ENCODE assay signal across 9 mouse cellular contexts in genomic region chr16:14372817-14373301, GRCm38 (mm10). TPM values are rescaled to one million over a fixed set of nuclear protein-coding genes. Genes with fewer than 3 reads are reported as not detected.
DNase-seq lines count a peak whose midpoint lies in the region; ATAC-seq and TF ChIP-seq lines count a peak whose summit lies in the region.
"Had no signal": no experiment of that assay in that cellular context is flagged by ENCODE, and none has a peak within 500 bp of the region (broad histone marks: within the 10 kb centered on the region; RNA-seq: fewer than 3 reads in every experiment).

No protein-coding gene starts in this region.

- DNase-seq in lung, embryonic 14.5 days: peak; percentile 66
- no peak for DNase-seq in lung, postnatal 4 days
- peak; percentile 25 for DNase-seq in brain, adult 2 months (ENCODE audit: low read depth, low spot score)
- DNase-seq in ovary, adult 18-20 months (ENCODE audit: low spot score): no peak
- no peak for DNase-seq in yolk sac, embryonic 10.5 days (ENCODE audit: low spot score)
- DNase-seq in hindbrain, embryonic 10.5 days (ENCODE audit: low spot score): no peak

- H3K4me1 ChIP-seq in lung, embryonic 14.5 days (ENCODE audit: insufficient read depth): peaks cover 3% of the 10 kb centered on the region; the same call in 1 of the 2 replicates
- peaks cover 12% of the 10 kb centered on the region for H3K4me1 ChIP-seq in kidney, embryonic 14.5 days (ENCODE audit: control insufficient read depth, insufficient read depth, low read length)
- H3K4me1 ChIP-seq in hindbrain, embryonic 10.5 days (replicated peaks): no peaks in the 10 kb centered on the region
- H3K4me1 ChIP-seq: forebrain, embryonic 12.5 days had no signal

- ATAC-seq in lung, embryonic 14.5 days (ENCODE audit: insufficient read depth): peak; percentile 54
- ATAC-seq in kidney, embryonic 14.5 days (ENCODE audit: low FRiP score, low TSS enrichment): no peak

- H3K36me3 ChIP-seq in lung, embryonic 14.5 days (ENCODE audit: insufficient read depth): no peaks in the 10 kb centered on the region
- H3K36me3 ChIP-seq in kidney, embryonic 14.5 days (ENCODE audit: control insufficient read depth, insufficient read depth, low read length): no peaks in the 10 kb centered on the region
- no peaks in the 10 kb centered on the region for H3K36me3 ChIP-seq in macrophage (ENCODE audit: inconsistent target)
- H3K36me3 ChIP-seq in hindbrain, embryonic 10.5 days: no peaks in the 10 kb centered on the region
- H3K36me3 ChIP-seq: forebrain, embryonic 12.5 days had no signal

- H3K27me3 ChIP-seq in lung, embryonic 14.5 days (ENCODE audit: insufficient read depth, low read length): no peaks in the 10 kb centered on the region
- H3K27me3 ChIP-seq in kidney, embryonic 14.5 days (ENCODE audit: control insufficient read depth, insufficient read depth, low read length): no peaks in the 10 kb centered on the region
- H3K27me3 ChIP-seq in hindbrain, embryonic 10.5 days (ENCODE audit: insufficient read depth, poor library complexity, severe bottlenecking): no peaks in the 10 kb centered on the region
- H3K27me3 ChIP-seq: forebrain, embryonic 12.5 days had no signal

- H3K27ac ChIP-seq in lung, embryonic 14.5 days (ENCODE audit: low read depth): peak overlapping the region; percentile 81
- H3K27ac ChIP-seq in kidney, embryonic 14.5 days (ENCODE audit: low read depth, low read length): peak overlapping the region; percentile 12; the same call in 1 of the 2 replicates
- H3K27ac ChIP-seq in macrophage: peak overlapping the region; percentile 2
- no peak overlapping the region for H3K27ac ChIP-seq in hindbrain, embryonic 10.5 days
- H3K27ac ChIP-seq: forebrain, embryonic 12.5 days had no signal

- no peak for TF ChIP-seq CTCF in lung, embryonic 14.5 days (IDR thresholded peaks at IDR 0.05; ENCODE audit: low read depth)

- no peaks in the 10 kb centered on the region for H3K9me3 ChIP-seq in lung, embryonic 14.5 days (ENCODE audit: low read depth, low read length)
- no peaks in the 10 kb centered on the region for H3K9me3 ChIP-seq in kidney, embryonic 14.5 days (ENCODE audit: control insufficient read depth, low read length)
- no peaks in the 10 kb centered on the region for H3K9me3 ChIP-seq in hindbrain, embryonic 10.5 days
- H3K9me3 ChIP-seq: forebrain, embryonic 12.5 days had no signal

- peaks cover 100% of the 10 kb centered on the region for H3K79me2 ChIP-seq in macrophage (ENCODE audit: inconsistent target)

- WGBS in lung, embryonic 14.5 days: 29% methylated on average over 4 of the region's 4 CpGs
- 43% methylated on average over 4 of the region's 4 CpGs for WGBS in kidney, embryonic 14.5 days
- 30% methylated on average over 4 of the region's 4 CpGs for WGBS in macrophage (ENCODE audit: missing documents)
- WGBS in hindbrain, embryonic 10.5 days: 85% methylated on average over 4 of the region's 4 CpGs

- no peak overlapping the region for H3K9ac ChIP-seq in lung, embryonic 14.5 days
- no peak overlapping the region for H3K9ac ChIP-seq in kidney, embryonic 14.5 days (ENCODE audit: low read depth, low read length)
- H3K9ac ChIP-seq: forebrain, embryonic 12.5 days had no signal

- H3K4me2 ChIP-seq in lung, embryonic 14.5 days: 0 out of 2 replicates have a peak overlapping the region, but pooled peaks have one; percentile 7
- H3K4me2 ChIP-seq in kidney, embryonic 14.5 days (replicated peaks; ENCODE audit: low read depth, low read length): no peak overlapping the region
- H3K4me2 ChIP-seq: forebrain, embryonic 12.5 days had no signal

- H3K4me3 ChIP-seq in lung, embryonic 14.5 days (ENCODE audit: low read depth, low read length): no peak overlapping the region
- H3K4me3 ChIP-seq in kidney, embryonic 14.5 days (ENCODE audit: low read length): no peak overlapping the region
- H3K4me3 ChIP-seq in macrophage (ENCODE audit: inconsistent target): no peak overlapping the region
- H3K4me3 ChIP-seq in hindbrain, embryonic 10.5 days: no peak overlapping the region
- H3K4me3 ChIP-seq: forebrain, embryonic 12.5 days had no signal

RNA-seq across cellular contexts. Expression of gene Abcc1, which starts 11.5 kb away (rescaled TPM):
- 12.9 and 13.2 TPM in 2 replicates for polyA plus RNA-seq in lung, embryonic 14.5 days (2014; fragmentation: Nextera tagmentation; extraction: Ambion mirVana)
- 9.1 and 13.6 TPM in 2 replicates for polyA plus RNA-seq in kidney, embryonic 14.5 days (2014; fragmentation: Nextera tagmentation; extraction: Ambion mirVana)
- total RNA-seq in macrophage (2018; cell fraction: chromatin; rRNA removed): 100 to 1,000 TPM; 106 to 796 (median 207) TPM
- total RNA-seq in macrophage (2018; cell fraction: cytosol; rRNA removed): 10 to 100 TPM; 13.3 to 51.1 (median 29.1) TPM
- 100 to 1,000 TPM in 16 of 26 experiments, 10 to 100 TPM in 10; 47.2 to 324 (median 121) TPM for total RNA-seq in macrophage (2018; cell fraction: nucleus; rRNA removed)
- 19.8 to 46.6 TPM (median 31.3 TPM) in 3 replicates for polyA plus RNA-seq in macrophage (2018)
- polyA plus RNA-seq in hindbrain, embryonic 10.5 days (2016; fragmentation: Nextera tagmentation; extraction: Ambion mirVana): 8.3 and 9.9 TPM in 2 replicates

RNA-seq across cellular contexts. Expression of gene Fopnl, which starts 55.7 kb away (rescaled TPM):
- polyA plus RNA-seq in lung, embryonic 14.5 days (2014; fragmentation: Nextera tagmentation; extraction: Ambion mirVana): 160 and 166 TPM in 2 replicates
- 166 and 186 TPM in 2 replicates for polyA plus RNA-seq in kidney, embryonic 14.5 days (2014; fragmentation: Nextera tagmentation; extraction: Ambion mirVana)
- total RNA-seq in macrophage (2018; cell fraction: chromatin; rRNA removed): 10 to 100 TPM in 23 of 26 experiments, 1 to 10 TPM in 3; 4.6 to 43.7 (median 18.2) TPM
- total RNA-seq in macrophage (2018; cell fraction: cytosol; rRNA removed): 10 to 100 TPM; 22.7 to 37.3 (median 32.0) TPM
- 10 to 100 TPM in 23 of 26 experiments, 1 to 10 TPM in 3; 7.0 to 47.6 (median 23.3) TPM for total RNA-seq in macrophage (2018; cell fraction: nucleus; rRNA removed)
- polyA plus RNA-seq in macrophage (2018): 27.5 to 50.0 TPM (median 40.9 TPM) in 3 replicates
- 143 and 164 TPM in 2 replicates for polyA plus RNA-seq in hindbrain, embryonic 10.5 days (2016; fragmentation: Nextera tagmentation; extraction: Ambion mirVana)

Comparison
In these comparisons a context has a peak if more than half of its experiments do, and no peak if none do; other contexts are left out.
1. DNase-seq: peak in lung, embryonic 14.5 days (single experiment) and brain, adult 2 months (single experiment); none in lung, postnatal 4 days (0 of 2), ovary, adult 18-20 months (single experiment), yolk sac, embryonic 10.5 days (single experiment) and hindbrain, embryonic 10.5 days (single experiment).